17 mouse cellular contexts compared by ENCODE assay signal in the genomic region with DNA sequence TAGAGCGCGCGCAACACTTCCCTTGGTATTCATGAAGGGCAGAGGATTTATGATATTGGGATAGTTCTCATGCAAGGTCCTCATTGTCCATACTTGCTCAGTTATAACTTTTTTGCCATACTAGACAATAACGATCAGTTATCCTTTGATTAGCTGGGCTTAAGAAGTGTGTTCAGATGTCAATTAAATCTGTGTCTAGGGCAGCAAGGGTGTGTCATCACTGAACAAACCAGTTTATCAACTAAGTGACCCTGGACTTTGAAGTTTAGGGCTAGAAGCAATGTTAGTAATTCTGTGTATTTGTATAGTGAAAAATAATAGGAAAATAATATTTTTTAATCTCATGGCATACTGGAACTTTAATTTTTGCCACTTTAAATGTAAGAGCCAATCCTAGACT.
"Had no signal": no experiment of that assay in that cellular context is flagged by ENCODE, and none has a peak within 500 bp of the region (broad histone marks: within the 10 kb centered on the region; RNA-seq: fewer than 3 reads in every experiment).

No protein-coding gene starts in this region.

- H3K27ac ChIP-seq: lung, embryonic 15.5 days; macrophage; midbrain, embryonic 13.5 days; midbrain, embryonic 15.5 days; neural tube, embryonic 12.5 days; stomach, embryonic 15.5 days; stomach, postnatal 0 days had no signal

- ATAC-seq: lung, postnatal 0 days; midbrain, embryonic 13.5 days; midbrain, embryonic 15.5 days had no signal

- H3K4me2 ChIP-seq: lung, embryonic 15.5 days; midbrain, embryonic 11.5 days; midbrain, embryonic 13.5 days; midbrain, embryonic 15.5 days; neural tube, embryonic 12.5 days; stomach, embryonic 15.5 days had no signal

- H3K4me1 ChIP-seq: lung, embryonic 15.5 days; megakaryocyte, embryonic 14.5 days; midbrain, embryonic 15.5 days; neural tube, embryonic 12.5 days; stomach, embryonic 15.5 days had no signal

- H3K27me3 ChIP-seq: lung, embryonic 15.5 days; megakaryocyte, embryonic 14.5 days; midbrain, embryonic 13.5 days; midbrain, embryonic 15.5 days; neural tube, embryonic 12.5 days; stomach, embryonic 15.5 days had no signal

- DNase-seq: lung, adult 2 months; lung, postnatal 14 days; lung, postnatal 36 days; right cerebral cortex, postnatal 14 days; thymus, adult 2 months; thymus, postnatal 25 days; thymus, postnatal 4 days had no signal

- H3K9me3 ChIP-seq: lung, embryonic 15.5 days; midbrain, embryonic 13.5 days; midbrain, embryonic 15.5 days; neural tube, embryonic 12.5 days; stomach, embryonic 15.5 days had no signal

- H3K36me3 ChIP-seq: lung, embryonic 15.5 days; midbrain, embryonic 13.5 days; midbrain, embryonic 15.5 days; neural tube, embryonic 12.5 days; stomach, embryonic 15.5 days had no signal

- H3K4me3 ChIP-seq: lung, embryonic 15.5 days; megakaryocyte, embryonic 14.5 days; midbrain, embryonic 13.5 days; midbrain, embryonic 15.5 days; neural tube, embryonic 12.5 days; stomach, embryonic 15.5 days had no signal

- H3K9ac ChIP-seq: lung, embryonic 15.5 days; midbrain, embryonic 13.5 days; midbrain, embryonic 15.5 days; neural tube, embryonic 12.5 days; stomach, embryonic 15.5 days had no signal
